Mouse (Mus musculus) cerebellum, postnatal 36 days (tissue): ENCODE data around the gene Tubd1.

Experiments used
- DNase-seq, 2 experiments: peaks; one replicate each; pipeline ENCODE4 v3.0.0; 2021 to 2022; ENCODE audit warnings: mixed read lengths in 2 of 2

Gene Tubd1

GRCm38 (mm10) chr11:86584898-86585597 lies 40.3 kb downstream of the Tubd1 start:
- no peak for DNase-seq

- no peak for DNase-seq
These were observed 40.8 kb downstream of the Tubd1 start for GRCm38 (mm10) chr11:86585598-86585984.

GRCm38 (mm10) chr11:86586177-86586867 lies 41.5 kb downstream of the Tubd1 start:
- DNase-seq = no peak

GRCm38 (mm10) chr11:86586868-86587792 lies 42.3 kb downstream of the Tubd1 start:
- DNase-seq = no peak

- no peak for DNase-seq
These were observed 43.0 kb downstream of the Tubd1 start for GRCm38 (mm10) chr11:86587830-86588229.

GRCm38 (mm10) chr11:86588583-86589298 lies 44.0 kb downstream of the Tubd1 start:
- no peak for DNase-seq

GRCm38 (mm10) chr11:86590066-86590465 lies 45.3 kb downstream of the Tubd1 start:
- DNase-seq = no peak

- no peak for DNase-seq
These were observed 45.8 kb downstream of the Tubd1 start for GRCm38 (mm10) chr11:86590579-86590978.

GRCm38 (mm10) chr11:86591301-86591845 lies 46.6 kb downstream of the Tubd1 start:
- DNase-seq = no peak

GRCm38 (mm10) chr11:86591931-86592616 lies 47.3 kb downstream of the Tubd1 start:
- DNase-seq = no peak

- no peak for DNase-seq
These were observed 48.2 kb downstream of the Tubd1 start for GRCm38 (mm10) chr11:86592993-86593392.

GRCm38 (mm10) chr11:86593443-86593842 lies 48.7 kb downstream of the Tubd1 start:
- DNase-seq = no peak

- DNase-seq = no peak
These were observed 49.5 kb downstream of the Tubd1 start for GRCm38 (mm10) chr11:86594188-86594876.

- DNase-seq = no peak
These were observed 50.6 kb downstream of the Tubd1 start for GRCm38 (mm10) chr11:86595366-86595765.

- DNase-seq = peak in 1 of 2 experiments; percentile 13
These were observed 51.6 kb downstream of the Tubd1 start for GRCm38 (mm10) chr11:86596187-86596960.

- DNase-seq = no peak
These were observed 52.2 kb downstream of the Tubd1 start for GRCm38 (mm10) chr11:86596976-86597375.

- no peak for DNase-seq
These were observed 53.4 kb downstream of the Tubd1 start for GRCm38 (mm10) chr11:86598154-86598553.

- DNase-seq = no peak
These were observed 53.8 kb downstream of the Tubd1 start for GRCm38 (mm10) chr11:86598572-86598971.

- DNase-seq = no peak
These were observed 54.8 kb downstream of the Tubd1 start for GRCm38 (mm10) chr11:86599378-86600208.
